Mouse (Mus musculus) bone marrow, adult 2 months (tissue): ENCODE measurements around the gene Bcas1.

Source experiments
- CTCF ChIP-seq: fragments of 200-500 bp; IDR thresholded peaks from 2 replicates; pipeline ENCODE4 v1.5.1; 2011; ENCODE audit warnings: low read length, control low read depth; ENCODE audit not compliant: control insufficient read depth, insufficient read depth
- POLR2A ChIP-seq: fragments of 200-500 bp; IDR thresholded peaks from 2 replicates; pipeline ENCODE4 v1.6.1; 2011; ENCODE audit warnings: low read depth, mild to moderate bottlenecking, control low read depth, low read length, borderline replicate concordance; ENCODE audit not compliant: control insufficient read depth

GRCm38 (mm10) chr2:170400666-170401065 lies 27.0 kb downstream of the Bcas1 start:
- TF ChIP-seq POLR2A (no peak), CTCF (no peak)
